Mouse (Mus musculus) lung, postnatal 0 days (tissue): ENCODE measurements around the gene Mrrf.

ENCODE experiments used
- CTCF ChIP-seq: IDR thresholded peaks from 2 replicates; pipeline ENCODE4 v1.5.1; 2016; ENCODE audit warnings: antibody characterized with exemption, mild to moderate bottlenecking
- EP300 ChIP-seq: IDR thresholded peaks from 2 replicates; pipeline ENCODE4 v1.6.1; 2016; ENCODE audit warnings: antibody characterized with exemption, mild to moderate bottlenecking, control low read depth

- TF ChIP-seq CTCF (no peak), EP300 (no peak)
Observed at GRCm38 (mm10) chr2:36135887-36136286, 302 bp upstream of the Mrrf start.
